Mouse (Mus musculus): ENCODE measurements around the gene Abca7. TPM values are rescaled to one million over a fixed set of nuclear protein-coding genes. Genes with fewer than 3 reads are reported as not detected.

Abca7 gene
- polyA plus RNA-seq, 1 experiment from 2014 or later = 3.3 TPM

DNA sequence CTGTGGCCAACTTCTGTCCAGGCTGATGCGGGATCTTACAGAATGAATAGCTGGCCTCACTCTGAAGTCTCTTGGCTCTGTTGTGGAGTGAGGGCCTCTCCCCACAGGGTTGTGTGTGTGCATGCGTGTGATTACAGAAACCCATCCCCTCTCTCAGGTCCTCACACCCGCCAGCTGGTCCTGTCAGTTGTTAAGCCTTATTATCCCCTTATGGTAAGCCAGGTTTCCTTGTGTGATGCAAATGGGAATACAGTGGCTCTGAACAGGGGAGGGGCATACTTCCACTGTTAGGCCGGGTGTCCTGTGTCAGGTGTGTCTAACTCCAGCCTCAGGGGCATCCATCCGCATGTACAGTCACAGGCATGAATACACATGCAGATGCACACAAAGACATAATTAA, 49.5 kb downstream of the Abca7 start:
- Histone ChIP-seq H3K4me3 (ENCODE audit: inconsistent target) (no peak overlapping the region), H3K36me3 (ENCODE audit: inconsistent target) (no peaks in the 10 kb centered on the region), H3K27ac (no peak overlapping the region), H3K79me2 (ENCODE audit: inconsistent target) (no peaks in the 10 kb centered on the region)
- 91% methylated on average over 5 of the region's 5 CpGs for WGBS (ENCODE audit: missing documents)

- WGBS (ENCODE audit: missing documents) = 85% methylated on average over 9 of the region's 9 CpGs
- Histone ChIP-seq H3K4me3 (ENCODE audit: inconsistent target) (no peak within 1 kb of the TSS), H3K79me2 (ENCODE audit: inconsistent target) (no peaks in the 10 kb centered on the region), H3K27ac (no peak within 1 kb of the TSS), H3K36me3 (ENCODE audit: inconsistent target) (no peaks in the 10 kb centered on the region)
These were observed 50.8 kb downstream of the Abca7 start, which contains the start of gene Gpx4 for GRCm38 (mm10) chr10:80047041-80047565. Gene Gpx4, plus strand, starts transcription at chr10:80047166.

DNA sequence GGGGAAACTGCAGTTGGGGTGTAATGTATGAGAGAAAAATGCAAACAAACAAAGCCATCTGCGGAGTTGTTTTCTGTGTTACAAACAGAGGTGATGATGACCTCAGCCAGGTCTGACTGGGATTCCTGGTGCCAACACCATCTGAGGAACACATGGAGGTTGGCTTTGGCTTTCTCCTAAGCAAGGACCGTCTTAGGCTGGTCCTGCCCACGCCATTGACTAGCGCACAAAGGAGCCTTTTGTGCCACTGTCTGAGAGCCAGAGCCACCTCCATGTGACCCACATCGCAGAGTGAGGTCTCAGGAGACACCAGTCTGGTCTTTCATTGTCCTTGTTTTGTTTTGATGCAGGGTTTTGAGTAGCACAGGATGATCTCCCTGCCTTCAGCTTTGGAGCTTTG, 52.1 kb downstream of the Abca7 start:
- no peaks in the 10 kb centered on the region for H3K36me3 ChIP-seq (ENCODE audit: inconsistent target)
- H3K27ac ChIP-seq = no peak overlapping the region
- 87% methylated on average over 5 of the region's 5 CpGs for WGBS (ENCODE audit: missing documents)
- H3K79me2 ChIP-seq (ENCODE audit: inconsistent target) = no peaks in the 10 kb centered on the region
- H3K4me3 ChIP-seq (ENCODE audit: inconsistent target) = no peak overlapping the region

GRCm38 (mm10) chr10:80048834-80049233, 52.5 kb downstream of the Abca7 start:
- Histone ChIP-seq H3K36me3 (ENCODE audit: inconsistent target) (no peaks in the 10 kb centered on the region), H3K4me3 (ENCODE audit: inconsistent target) (no peak overlapping the region), H3K79me2 (ENCODE audit: inconsistent target) (no peaks in the 10 kb centered on the region), H3K27ac (no peak overlapping the region)
- WGBS (ENCODE audit: missing documents) = 97% methylated on average over 3 of the region's 3 CpGs

DNA sequence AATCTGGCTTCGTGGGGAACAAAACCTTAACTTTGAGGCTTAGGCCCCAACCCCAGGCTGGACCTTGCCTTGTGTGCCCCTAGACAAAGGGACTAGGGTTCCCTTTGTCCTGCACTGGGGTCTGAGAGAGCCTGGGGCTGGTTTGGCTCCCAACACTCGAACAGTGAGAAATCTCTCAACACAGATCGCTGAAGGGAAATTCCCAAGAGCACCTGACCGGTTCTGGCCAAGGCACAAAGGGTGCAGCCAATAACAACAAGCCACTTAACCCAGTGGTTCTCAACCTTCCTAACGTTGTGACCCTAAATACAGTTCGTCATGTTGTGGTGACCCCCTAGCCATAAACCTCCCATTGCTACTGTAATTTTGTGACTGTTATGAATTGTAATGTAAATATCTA, 54.0 kb downstream of the Abca7 start:
- 62% methylated on average over 5 of the region's 6 CpGs for WGBS (ENCODE audit: missing documents)
- Histone ChIP-seq H3K79me2 (ENCODE audit: inconsistent target) (peaks cover 12% of the 10 kb centered on the region), H3K36me3 (ENCODE audit: inconsistent target) (no peaks in the 10 kb centered on the region)

DNA sequence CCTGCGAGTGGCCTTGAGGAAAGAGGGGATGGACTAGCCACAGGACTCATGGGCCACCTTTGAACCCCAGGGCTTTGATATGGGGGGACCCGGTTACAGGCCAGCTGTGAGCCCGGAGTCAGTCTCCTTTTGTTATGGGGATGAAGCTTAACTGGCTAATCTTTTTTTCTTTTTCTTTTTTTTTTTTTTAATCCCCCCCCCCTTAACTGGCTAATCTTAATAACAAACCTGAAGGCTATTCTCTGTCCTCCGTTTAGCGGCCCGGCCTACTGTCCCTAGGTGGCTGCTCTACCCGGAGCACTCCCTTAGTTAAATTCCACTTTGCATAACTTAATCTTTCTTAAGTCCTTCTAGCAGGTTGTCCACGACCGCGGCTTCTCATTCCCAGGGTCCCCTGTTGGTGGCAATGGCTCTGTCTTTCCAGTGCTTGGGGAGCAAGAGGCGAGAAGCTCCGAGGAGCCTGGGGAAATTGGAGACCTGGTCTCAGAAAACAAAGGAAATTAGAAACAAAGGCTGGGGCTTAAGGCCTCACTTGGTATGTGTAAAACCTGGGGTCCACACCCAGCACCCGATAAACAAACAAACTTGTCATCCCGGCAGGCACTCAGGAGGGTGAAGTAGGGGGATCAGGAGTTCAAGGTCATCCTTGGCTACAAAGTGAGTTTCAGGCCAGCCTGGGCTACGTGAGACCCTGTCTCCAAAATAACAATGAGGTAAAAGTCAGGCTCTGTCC, 54.8 kb downstream of the Abca7 start:
- H3K27ac ChIP-seq = peak overlapping the region; percentile 97
- H3K36me3 ChIP-seq (ENCODE audit: inconsistent target) = peaks cover 7% of the 10 kb centered on the region; the same call in 1 of the 2 replicates
- no peak overlapping the region for H3K4me3 ChIP-seq (ENCODE audit: inconsistent target)
- 74% methylated on average over 15 of the region's 15 CpGs for WGBS (ENCODE audit: missing documents)
- peaks cover 20% of the 10 kb centered on the region for H3K79me2 ChIP-seq (ENCODE audit: inconsistent target)

More for the DNA sequence above, 54.0 kb downstream of the Abca7 start:
- Histone ChIP-seq H3K27ac (no peak overlapping the region), H3K4me3 (ENCODE audit: inconsistent target) (no peak overlapping the region)

DNA sequence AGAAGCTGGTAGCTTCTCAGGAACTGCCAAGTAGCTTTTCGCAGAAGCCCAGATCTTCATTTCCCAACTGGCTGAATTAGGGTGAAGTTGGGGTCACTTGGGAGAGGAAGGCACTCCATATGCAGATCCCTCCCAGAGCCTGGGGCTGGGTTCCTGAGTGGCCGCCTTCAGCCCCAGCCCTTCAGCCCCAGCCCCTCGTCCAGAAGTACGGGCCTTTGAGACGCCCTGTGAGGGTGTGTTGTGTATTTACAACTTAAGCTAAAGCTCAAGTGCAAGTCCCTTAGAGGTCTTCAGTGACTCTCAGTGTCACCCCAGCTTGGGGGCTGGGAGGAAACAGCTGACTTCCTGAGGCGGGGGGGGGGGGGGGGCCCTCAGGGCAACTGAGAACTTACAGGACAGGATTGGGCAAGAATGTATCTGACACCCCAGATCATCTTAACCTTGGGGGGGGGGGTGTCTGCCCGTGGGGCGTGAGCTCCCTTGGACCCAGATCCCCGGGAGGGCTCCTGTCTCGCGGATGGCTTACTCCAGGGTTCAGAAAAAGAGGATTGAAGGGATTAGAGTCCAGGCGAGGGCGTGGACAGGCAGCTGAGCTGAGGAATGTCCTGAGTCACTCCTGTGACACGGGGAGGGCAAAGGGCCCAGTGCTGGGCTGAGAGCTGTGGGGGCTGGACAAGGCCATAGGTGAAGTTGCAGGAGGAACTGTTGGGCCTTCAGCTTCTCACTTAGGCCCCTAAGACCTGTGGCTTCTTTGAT, 55.5 kb downstream of the Abca7 start:
- 4% methylated on average over 13 of the region's 14 CpGs for WGBS (ENCODE audit: missing documents)
- H3K4me3 ChIP-seq (ENCODE audit: inconsistent target) = no peak overlapping the region

DNA sequence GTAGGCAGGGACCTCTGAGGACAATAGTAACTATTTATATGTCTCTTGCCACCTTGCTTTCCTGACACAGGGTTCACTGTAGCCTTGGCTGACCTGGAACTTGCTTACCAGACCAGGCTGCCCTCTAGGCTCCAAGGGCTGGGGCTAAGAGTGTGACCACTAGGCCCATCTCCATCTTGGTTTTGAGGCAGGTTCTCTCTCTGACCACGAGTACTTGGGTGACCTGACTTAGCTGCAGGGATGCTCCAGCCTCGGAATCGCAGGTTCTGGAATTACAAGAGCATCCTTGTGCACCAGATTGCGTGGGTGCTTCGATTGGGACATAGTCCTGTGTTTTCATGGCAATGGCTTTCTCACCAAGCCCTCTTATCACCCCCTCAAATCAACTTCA, 56.1 kb downstream of the Abca7 start:
- peaks cover 18% of the 10 kb centered on the region; the same call in 1 of the 2 replicates for H3K36me3 ChIP-seq (ENCODE audit: inconsistent target)
- H3K79me2 ChIP-seq (ENCODE audit: inconsistent target) = peaks cover 31% of the 10 kb centered on the region
- 65% methylated on average over 5 of the region's 5 CpGs for whole genome bisulfite sequencing (ENCODE audit: missing documents)
- no peak overlapping the region for H3K4me3 ChIP-seq (ENCODE audit: inconsistent target)
- peak overlapping the region; percentile 97 for H3K27ac ChIP-seq

More for the DNA sequence above, 55.5 kb downstream of the Abca7 start:
- Histone ChIP-seq H3K36me3 (ENCODE audit: inconsistent target) (peaks cover 13% of the 10 kb centered on the region; the same call in 1 of the 2 replicates), H3K79me2 (ENCODE audit: inconsistent target) (peaks cover 28% of the 10 kb centered on the region), H3K27ac (peak overlapping the region; percentile 97)

GRCm38 (mm10) chr10:80053259-80053780, 57.0 kb downstream of the Abca7 start:
- Histone ChIP-seq H3K79me2 (ENCODE audit: inconsistent target) (peaks cover 34% of the 10 kb centered on the region), H3K4me3 (ENCODE audit: inconsistent target) (peak overlapping the region; percentile 56), H3K27ac (peak overlapping the region; percentile 97), H3K36me3 (ENCODE audit: inconsistent target) (peaks cover 26% of the 10 kb centered on the region)
- WGBS (ENCODE audit: missing documents) = under 1% methylated on average over 43 of the region's 47 CpGs

DNA sequence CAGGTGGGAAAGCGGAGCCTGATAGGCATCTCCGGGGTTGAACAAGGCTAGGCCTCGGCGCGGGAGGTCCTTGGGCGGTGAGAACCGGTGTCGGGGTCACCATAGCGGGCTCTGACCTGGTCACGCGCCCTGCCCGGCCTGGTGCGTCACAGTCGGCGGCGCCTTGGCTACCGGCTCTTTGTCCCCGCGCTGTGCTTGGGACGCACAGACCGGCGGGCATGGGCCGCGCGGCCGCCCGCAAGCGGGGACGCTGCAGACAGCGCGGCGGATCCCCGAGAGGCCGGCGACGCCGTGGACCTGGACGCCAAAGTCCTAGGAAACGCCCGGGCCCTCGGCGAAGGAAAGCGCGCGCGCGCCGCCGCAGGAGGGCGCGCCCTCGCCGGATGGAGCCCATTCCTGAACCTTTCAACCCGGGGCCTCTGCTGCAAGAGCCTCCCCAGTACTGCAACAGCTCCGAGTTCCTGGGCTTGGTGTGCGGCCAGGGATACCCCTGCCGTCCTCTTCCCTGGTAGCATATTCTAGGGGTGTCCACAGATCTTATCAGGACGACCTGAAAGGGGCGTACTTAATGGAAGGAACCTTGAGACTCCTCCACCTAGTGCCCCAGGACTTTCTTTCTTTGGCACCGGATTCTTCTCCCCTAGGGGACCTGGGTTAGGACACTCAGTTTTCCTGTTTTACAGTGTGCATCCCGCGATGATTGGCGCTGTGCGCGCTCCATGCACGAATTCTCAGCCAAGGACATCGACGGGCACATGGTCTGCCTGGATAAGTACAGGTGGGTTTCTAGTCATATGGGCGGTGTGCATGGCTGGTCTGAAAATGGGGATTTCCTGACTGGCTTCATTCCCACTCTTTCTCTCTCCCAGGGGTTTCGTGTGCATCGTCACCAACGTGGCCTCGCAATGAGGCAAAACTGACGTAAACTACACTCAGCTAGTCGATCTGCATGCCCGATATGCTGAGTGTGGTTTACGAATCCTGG, 57.8 kb downstream of the Abca7 start:
- peaks cover 34% of the 10 kb centered on the region for H3K36me3 ChIP-seq (ENCODE audit: inconsistent target)
- H3K79me2 ChIP-seq (ENCODE audit: inconsistent target) = peaks cover 37% of the 10 kb centered on the region
- H3K27ac ChIP-seq = peak overlapping the region; percentile 83
- peak overlapping the region; percentile 71 for H3K4me3 ChIP-seq (ENCODE audit: inconsistent target)
- 2% methylated on average over 60 of the region's 77 CpGs for WGBS (ENCODE audit: missing documents)

DNA sequence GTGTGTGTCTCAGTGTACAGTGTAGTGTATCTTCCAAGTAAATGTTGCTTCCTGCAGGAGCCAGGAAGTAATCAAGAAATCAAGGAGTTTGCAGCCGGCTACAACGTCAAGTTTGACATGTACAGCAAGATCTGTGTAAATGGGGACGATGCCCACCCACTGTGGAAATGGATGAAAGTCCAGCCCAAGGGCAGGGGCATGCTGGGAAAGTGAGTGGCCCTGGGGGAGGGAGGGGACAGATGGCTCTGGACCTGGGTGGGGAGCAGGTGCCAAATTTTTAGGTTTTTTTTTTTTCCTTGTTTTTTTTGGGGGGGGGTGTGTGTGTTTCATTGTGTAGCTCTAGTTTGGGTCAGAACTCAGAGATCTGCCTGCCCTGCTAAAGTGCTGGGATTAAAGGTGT, 58.6 kb downstream of the Abca7 start:
- H3K36me3 ChIP-seq (ENCODE audit: inconsistent target) = peaks cover 42% of the 10 kb centered on the region
- H3K79me2 ChIP-seq (ENCODE audit: inconsistent target) = peaks cover 37% of the 10 kb centered on the region
- WGBS (ENCODE audit: missing documents) = 0% methylated on average over 2 of the region's 3 CpGs
- peak overlapping the region; percentile 72; the same call in 1 of the 2 replicates for H3K27ac ChIP-seq
- H3K4me3 ChIP-seq (ENCODE audit: inconsistent target) = peak overlapping the region; percentile 71

GRCm38 (mm10) chr10:80055364-80055763, 59.1 kb downstream of the Abca7 start:
- peaks cover 37% of the 10 kb centered on the region for H3K79me2 ChIP-seq (ENCODE audit: inconsistent target)
- 84% methylated on average over 5 of the region's 5 CpGs for WGBS (ENCODE audit: missing documents)
- peak overlapping the region; percentile 71; the same call in 1 of the 2 replicates for H3K4me3 ChIP-seq (ENCODE audit: inconsistent target)
- no peak overlapping the region for H3K27ac ChIP-seq
- peaks cover 46% of the 10 kb centered on the region for H3K36me3 ChIP-seq (ENCODE audit: inconsistent target)

GRCm38 (mm10) chr10:80055891-80056290, 59.6 kb downstream of the Abca7 start:
- 86% methylated on average over 6 of the region's 10 CpGs for WGBS (ENCODE audit: missing documents)
- Histone ChIP-seq H3K4me3 (ENCODE audit: inconsistent target) (no peak overlapping the region), H3K36me3 (ENCODE audit: inconsistent target) (peaks cover 52% of the 10 kb centered on the region), H3K27ac (no peak overlapping the region), H3K79me2 (ENCODE audit: inconsistent target) (peaks cover 37% of the 10 kb centered on the region)

DNA sequence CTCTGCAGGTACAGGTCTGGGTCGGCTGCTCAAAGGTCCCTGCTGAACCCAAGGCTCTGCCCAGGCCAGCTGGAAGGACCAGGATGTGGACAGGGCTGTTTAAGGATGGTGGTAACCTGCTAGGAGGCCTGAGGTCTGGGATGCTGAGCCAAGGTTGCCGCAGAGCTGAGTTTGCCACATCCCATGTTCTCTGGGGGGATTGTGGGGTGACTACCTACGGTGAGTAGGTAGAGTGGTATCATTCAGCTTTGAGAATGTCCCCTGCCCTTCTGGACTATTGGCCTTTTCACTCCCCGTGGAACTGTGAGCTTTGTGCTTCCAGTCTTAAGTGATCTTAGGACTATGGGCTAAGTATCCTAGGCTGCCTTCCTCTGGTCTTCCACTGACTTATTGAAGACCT, 60.2 kb downstream of the Abca7 start:
- WGBS (ENCODE audit: missing documents) = 87% methylated on average over 4 of the region's 4 CpGs
- H3K36me3 ChIP-seq (ENCODE audit: inconsistent target) = peaks cover 58% of the 10 kb centered on the region

More for the DNA sequence above, 60.2 kb downstream of the Abca7 start:
- H3K27ac ChIP-seq = no peak overlapping the region
- H3K4me3 ChIP-seq (ENCODE audit: inconsistent target) = no peak overlapping the region
- peaks cover 37% of the 10 kb centered on the region for H3K79me2 ChIP-seq (ENCODE audit: inconsistent target)

Measured in macrophage (primary cell).